Mouse (Mus musculus): ENCODE measurements around the gene Ezr. TPM values are rescaled to one million over a fixed set of nuclear protein-coding genes. Genes with fewer than 3 reads are reported as not detected.
"Not testable (repeated sequence)": the region's sequence is repeated elsewhere in the genome, so short reads cannot be mapped to it uniquely, and the experiment has no call there.

Ezr gene
- polyA plus RNA-seq, 1 experiment from 2014 or later, result 281 TPM

DNA sequence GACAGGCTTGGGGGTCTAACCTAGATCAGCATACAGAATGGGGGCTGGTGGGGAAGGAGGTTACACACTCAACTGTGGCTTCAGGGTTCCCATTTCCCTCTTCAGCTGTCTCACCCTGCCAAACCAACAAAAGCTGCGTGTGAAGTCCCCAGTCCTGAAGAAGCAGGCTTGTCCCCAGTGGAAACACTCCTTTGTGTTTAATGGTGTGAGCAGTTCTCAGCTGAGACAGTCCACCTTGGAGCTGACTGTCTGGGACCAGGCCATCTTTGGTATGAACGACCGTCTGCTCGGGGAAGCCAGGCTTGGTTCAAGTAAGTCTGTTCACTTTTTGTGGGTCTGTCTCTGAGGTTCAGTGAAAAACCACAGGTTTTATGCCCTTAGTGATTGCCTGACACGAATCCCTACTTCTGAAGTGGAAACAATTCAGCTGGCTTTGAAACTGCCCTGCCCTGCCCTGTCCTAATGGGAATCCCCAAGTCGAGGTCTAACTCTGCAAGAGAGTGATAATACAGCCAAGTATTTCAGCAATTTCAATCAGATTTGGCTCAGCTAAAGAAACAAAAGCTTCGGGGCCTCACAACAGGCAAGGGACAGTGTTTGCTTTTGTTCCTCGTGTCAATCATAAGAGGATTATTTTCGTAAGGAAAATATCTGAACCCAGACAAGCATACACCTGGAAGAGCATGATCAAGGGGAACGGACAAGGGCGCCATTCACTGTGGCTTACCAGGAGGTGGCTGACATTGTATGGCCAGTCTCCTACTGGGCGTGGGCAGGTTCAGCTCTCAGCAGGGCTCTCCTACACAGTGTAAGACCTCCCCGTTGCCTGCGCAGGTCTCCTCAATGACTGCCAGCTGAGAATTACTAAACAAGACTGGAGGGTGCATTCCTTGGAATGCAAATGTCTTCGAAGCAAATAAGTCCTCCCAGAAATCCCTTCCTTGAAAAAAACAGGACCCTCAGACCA is 46.0 kb downstream of the Ezr start:
- no peak for ATAC-seq

DNA sequence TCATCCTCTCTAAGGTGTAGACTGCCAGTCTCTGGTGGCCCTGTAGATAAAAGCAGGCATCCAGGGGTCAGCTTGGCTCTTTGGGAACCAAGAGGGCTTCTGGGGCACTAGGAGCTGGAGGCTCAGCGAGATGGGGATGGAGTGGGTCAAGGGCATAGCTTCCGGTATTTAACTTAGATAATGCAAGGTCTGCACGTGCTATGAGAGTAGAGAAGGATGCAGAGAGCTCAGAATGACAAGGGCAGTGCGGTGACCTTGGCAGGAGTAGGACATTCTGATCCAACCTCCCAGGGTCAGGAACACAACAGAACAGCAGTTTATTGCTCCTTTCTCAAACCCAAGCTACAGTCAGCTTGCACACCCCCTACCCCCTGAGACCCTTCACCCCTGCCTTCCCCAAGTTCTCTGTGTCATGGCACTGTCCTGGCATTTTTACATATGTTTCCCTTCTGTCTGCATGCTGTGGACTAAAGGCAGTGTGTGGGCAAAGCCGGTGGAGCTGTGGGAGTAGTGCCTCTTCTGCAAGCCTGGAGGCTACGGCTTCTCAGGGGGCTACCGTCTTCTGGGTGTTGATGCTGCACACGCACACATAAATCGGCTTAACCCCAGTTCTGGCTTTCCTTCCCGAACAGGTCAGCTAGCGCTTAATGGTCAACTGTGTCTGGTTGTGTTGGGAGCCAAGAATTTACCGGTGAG is 47.7 kb downstream of the Ezr start:
- Histone ChIP-seq H3K4me2 (ENCODE audit: low read depth, low read length) (no peak overlapping the region), H3K27ac (ENCODE audit: low read length) (no peak overlapping the region), H3K9ac (ENCODE audit: low read depth, low read length) (no peak overlapping the region), H3K4me3 (ENCODE audit: low read length) (no peak overlapping the region), H3K27me3 (replicated peaks; ENCODE audit: control insufficient read depth, insufficient read depth, low read length) (no peaks in the 10 kb centered on the region), H3K9me3 (ENCODE audit: control insufficient read depth, low read length) (no peaks in the 10 kb centered on the region), H3K4me1 (ENCODE audit: control insufficient read depth, insufficient read depth, low read length) (0 out of 2 replicates have a peak, but pooled peaks cover 3% of the 10 kb centered on the region), H3K36me3 (ENCODE audit: control insufficient read depth, insufficient read depth, low read length) (peaks cover 12% of the 10 kb centered on the region; the same call in 1 of the 2 replicates)
- WGBS, result 91% methylated on average over 12 of the region's 12 CpGs
- no peak for ATAC-seq

More for the DNA sequence above, 46.0 kb downstream of the Ezr start:
- Histone ChIP-seq H3K4me2 (ENCODE audit: low read depth, low read length) (no peak overlapping the region), H3K27me3 (replicated peaks; ENCODE audit: control insufficient read depth, insufficient read depth, low read length) (no peaks in the 10 kb centered on the region), H3K9ac (ENCODE audit: low read depth, low read length) (no peak overlapping the region), H3K36me3 (ENCODE audit: control insufficient read depth, insufficient read depth, low read length) (peaks cover 17% of the 10 kb centered on the region), H3K4me1 (ENCODE audit: control insufficient read depth, insufficient read depth, low read length) (peaks cover under 1% of the 10 kb centered on the region), H3K9me3 (ENCODE audit: control insufficient read depth, low read length) (no peaks in the 10 kb centered on the region), H3K4me3 (ENCODE audit: low read length) (no peak overlapping the region), H3K27ac (ENCODE audit: low read length) (0 out of 2 replicates have a peak overlapping the region, but pooled peaks have one; percentile 12)
- WGBS, result 57% methylated on average over 15 of the region's 15 CpGs

DNA sequence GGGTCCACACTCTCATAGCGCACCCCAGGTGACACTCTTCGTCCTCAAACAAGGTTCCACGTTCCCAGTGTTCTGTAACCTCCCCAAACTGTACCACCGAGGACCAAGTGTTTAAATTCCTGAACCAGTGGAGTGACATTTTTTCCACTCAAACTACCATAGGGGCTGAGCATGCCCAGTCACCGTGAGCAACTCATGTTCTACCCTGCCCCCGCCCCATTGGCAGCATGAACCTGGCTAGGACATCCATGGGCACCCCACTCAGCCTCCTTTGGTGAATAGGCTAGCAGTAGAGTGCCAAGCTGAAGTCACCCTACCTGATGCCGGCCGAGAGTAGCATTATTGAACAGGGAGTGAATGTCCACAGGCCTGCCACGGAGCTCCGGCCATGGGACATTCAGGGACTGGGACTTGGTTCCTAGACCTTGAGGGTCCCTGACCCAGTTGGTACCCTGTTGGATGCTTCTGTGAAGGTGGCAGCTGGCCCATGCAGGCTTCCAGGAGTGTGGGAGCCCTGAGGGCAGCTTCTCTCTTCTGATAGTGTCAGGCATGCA is 49.2 kb downstream of the Ezr start:
- H3K4me2 ChIP-seq (ENCODE audit: low read depth, low read length), result no peak overlapping the region
- H3K9ac ChIP-seq (ENCODE audit: low read depth, low read length), result no peak overlapping the region
- no peak overlapping the region for H3K4me3 ChIP-seq (ENCODE audit: low read length)
- no peak for ATAC-seq
- no peaks in the 10 kb centered on the region for H3K36me3 ChIP-seq (ENCODE audit: control insufficient read depth, insufficient read depth, low read length)
- H3K4me1 ChIP-seq (ENCODE audit: control insufficient read depth, insufficient read depth, low read length), result peaks cover 11% of the 10 kb centered on the region
- no peaks in the 10 kb centered on the region for H3K9me3 ChIP-seq (ENCODE audit: control insufficient read depth, low read length)
- H3K27me3 ChIP-seq (replicated peaks; ENCODE audit: control insufficient read depth, insufficient read depth, low read length), result no peaks in the 10 kb centered on the region
- H3K27ac ChIP-seq (ENCODE audit: low read length), result no peak overlapping the region
- WGBS, result 94% methylated on average over 10 of the region's 10 CpGs

DNA sequence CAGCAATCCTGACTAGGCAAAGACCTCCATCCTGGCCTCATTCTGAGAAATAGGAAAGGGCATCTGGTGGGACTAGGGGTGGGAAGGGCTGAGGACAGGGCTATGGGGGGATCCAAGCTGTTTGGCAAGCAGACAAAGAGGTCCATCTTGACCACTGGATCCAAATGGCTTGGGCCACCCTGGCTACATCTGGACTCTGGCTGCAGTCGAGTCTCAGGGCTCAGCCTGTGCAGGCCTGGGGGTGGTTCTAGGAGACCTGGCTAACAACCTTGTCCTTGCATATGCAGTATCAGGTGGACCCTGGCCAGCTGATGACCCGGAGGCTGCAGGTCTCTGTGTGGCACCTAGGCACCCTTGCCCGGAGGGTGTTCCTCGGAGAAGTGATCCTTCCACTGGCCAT is 49.9 kb downstream of the Ezr start:
- no peak overlapping the region for H3K4me3 ChIP-seq (ENCODE audit: low read length)
- 91% methylated on average over 4 of the region's 4 CpGs for WGBS
- ATAC-seq, result no peak

DNA sequence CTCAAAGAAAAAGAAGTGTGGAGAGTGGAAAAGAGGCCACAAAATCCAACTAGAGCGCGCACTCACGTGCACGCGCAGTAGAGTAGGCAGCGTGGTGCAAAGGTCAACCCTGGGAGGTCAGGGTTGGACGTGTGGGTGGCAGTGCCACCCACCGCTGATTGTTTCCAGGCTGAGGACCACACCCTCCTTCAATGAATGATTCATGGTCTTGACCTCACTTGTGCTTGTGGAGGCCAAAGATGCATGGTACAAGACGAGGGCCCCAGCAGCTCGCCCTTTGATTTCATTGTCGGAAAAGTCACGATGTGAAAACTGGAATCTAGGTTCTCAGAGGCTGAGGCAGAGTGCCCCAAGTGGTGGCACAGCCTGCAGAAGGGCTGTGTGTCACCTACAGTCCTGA is 51.0 kb downstream of the Ezr start:
- Histone ChIP-seq H3K27me3 (replicated peaks; ENCODE audit: control insufficient read depth, insufficient read depth, low read length) (no peaks in the 10 kb centered on the region), H3K4me2 (ENCODE audit: low read depth, low read length) (no peak overlapping the region), H3K9me3 (ENCODE audit: control insufficient read depth, low read length) (no peaks in the 10 kb centered on the region), H3K9ac (ENCODE audit: low read depth, low read length) (no peak overlapping the region), H3K27ac (ENCODE audit: low read length) (peak overlapping the region; percentile 74), H3K4me1 (ENCODE audit: control insufficient read depth, insufficient read depth, low read length) (peaks cover 11% of the 10 kb centered on the region), H3K36me3 (ENCODE audit: control insufficient read depth, insufficient read depth, low read length) (no peaks in the 10 kb centered on the region), H3K4me3 (ENCODE audit: low read length) (no peak overlapping the region)
- WGBS, result 71% methylated on average over 12 of the region's 12 CpGs
- ATAC-seq, result peak; percentile 43

More for the DNA sequence above, 49.9 kb downstream of the Ezr start:
- Histone ChIP-seq H3K27ac (ENCODE audit: low read length) (no peak overlapping the region), H3K36me3 (ENCODE audit: control insufficient read depth, insufficient read depth, low read length) (no peaks in the 10 kb centered on the region), H3K4me2 (ENCODE audit: low read depth, low read length) (no peak overlapping the region), H3K9ac (ENCODE audit: low read depth, low read length) (no peak overlapping the region), H3K27me3 (replicated peaks; ENCODE audit: control insufficient read depth, insufficient read depth, low read length) (no peaks in the 10 kb centered on the region), H3K9me3 (ENCODE audit: control insufficient read depth, low read length) (no peaks in the 10 kb centered on the region), H3K4me1 (ENCODE audit: control insufficient read depth, insufficient read depth, low read length) (peaks cover 11% of the 10 kb centered on the region)

DNA sequence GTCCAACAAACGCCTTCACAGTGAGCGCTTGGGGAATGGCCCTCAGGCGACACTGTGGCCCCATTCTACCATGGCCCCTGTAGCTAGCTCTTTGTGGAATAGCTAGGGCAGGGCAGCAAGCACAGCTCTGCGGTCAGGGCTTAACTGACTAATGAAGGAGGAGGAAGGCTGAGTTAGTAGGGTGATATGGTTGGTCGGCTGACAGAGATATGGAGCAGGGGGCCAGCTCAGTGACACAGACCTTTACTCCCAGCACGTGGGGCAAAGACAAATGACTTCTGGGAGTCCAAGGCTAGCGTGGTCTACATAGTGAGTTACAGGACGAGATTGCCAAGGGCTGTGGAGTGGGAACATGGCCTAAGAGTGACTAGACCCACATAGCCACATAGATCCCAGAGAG is 51.5 kb downstream of the Ezr start:
- no peak overlapping the region for H3K4me2 ChIP-seq (ENCODE audit: low read depth, low read length)
- 69% methylated on average over 8 of the region's 8 CpGs for WGBS
- H3K4me1 ChIP-seq (ENCODE audit: control insufficient read depth, insufficient read depth, low read length), result peaks cover 11% of the 10 kb centered on the region
- ATAC-seq, result peak; percentile 38
- H3K36me3 ChIP-seq (ENCODE audit: control insufficient read depth, insufficient read depth, low read length), result no peaks in the 10 kb centered on the region
- no peaks in the 10 kb centered on the region for H3K27me3 ChIP-seq (replicated peaks; ENCODE audit: control insufficient read depth, insufficient read depth, low read length)
- no peak overlapping the region for H3K4me3 ChIP-seq (ENCODE audit: low read length)
- no peak overlapping the region for H3K9ac ChIP-seq (ENCODE audit: low read depth, low read length)
- peak overlapping the region; percentile 74 for H3K27ac ChIP-seq (ENCODE audit: low read length)
- H3K9me3 ChIP-seq (ENCODE audit: control insufficient read depth, low read length), result no peaks in the 10 kb centered on the region

DNA sequence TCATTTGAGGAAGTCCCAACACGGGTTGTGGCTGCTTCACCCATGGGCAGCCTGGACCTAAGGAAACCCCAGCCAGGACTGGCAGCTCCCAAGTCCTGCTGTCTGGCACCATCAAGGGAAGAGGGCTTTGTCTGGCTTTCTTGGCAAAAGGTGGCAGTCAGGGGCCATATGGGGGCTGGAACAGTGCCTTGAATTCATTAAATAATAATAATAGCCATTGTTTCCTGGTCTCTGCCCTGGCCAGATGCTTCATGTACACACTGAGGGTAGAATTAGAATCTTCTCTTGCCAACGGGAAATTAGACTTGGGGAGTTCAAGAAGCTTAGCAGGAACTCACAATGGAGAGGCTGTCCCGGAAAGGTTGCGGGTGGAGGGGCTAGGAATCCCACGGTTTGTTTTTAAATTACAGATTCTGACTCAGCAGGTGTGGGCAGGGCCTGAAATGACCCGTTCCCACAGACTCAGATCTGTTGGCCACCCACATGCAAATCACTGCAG is 53.3 kb downstream of the Ezr start:
- Histone ChIP-seq H3K9ac (ENCODE audit: low read depth, low read length) (0 out of 2 replicates have a peak overlapping the region, but pooled peaks have one; percentile 6), H3K4me3 (ENCODE audit: low read length) (no peak overlapping the region), H3K9me3 (ENCODE audit: control insufficient read depth, low read length) (no peaks in the 10 kb centered on the region), H3K27me3 (replicated peaks; ENCODE audit: control insufficient read depth, insufficient read depth, low read length) (no peaks in the 10 kb centered on the region), H3K4me2 (ENCODE audit: low read depth, low read length) (no peak overlapping the region), H3K27ac (ENCODE audit: low read length) (peak overlapping the region; percentile 93), H3K4me1 (ENCODE audit: control insufficient read depth, insufficient read depth, low read length) (peaks cover 11% of the 10 kb centered on the region), H3K36me3 (ENCODE audit: control insufficient read depth, insufficient read depth, low read length) (no peaks in the 10 kb centered on the region)
- no peak for ATAC-seq
- WGBS, result 30% methylated on average over 6 of the region's 6 CpGs

DNA sequence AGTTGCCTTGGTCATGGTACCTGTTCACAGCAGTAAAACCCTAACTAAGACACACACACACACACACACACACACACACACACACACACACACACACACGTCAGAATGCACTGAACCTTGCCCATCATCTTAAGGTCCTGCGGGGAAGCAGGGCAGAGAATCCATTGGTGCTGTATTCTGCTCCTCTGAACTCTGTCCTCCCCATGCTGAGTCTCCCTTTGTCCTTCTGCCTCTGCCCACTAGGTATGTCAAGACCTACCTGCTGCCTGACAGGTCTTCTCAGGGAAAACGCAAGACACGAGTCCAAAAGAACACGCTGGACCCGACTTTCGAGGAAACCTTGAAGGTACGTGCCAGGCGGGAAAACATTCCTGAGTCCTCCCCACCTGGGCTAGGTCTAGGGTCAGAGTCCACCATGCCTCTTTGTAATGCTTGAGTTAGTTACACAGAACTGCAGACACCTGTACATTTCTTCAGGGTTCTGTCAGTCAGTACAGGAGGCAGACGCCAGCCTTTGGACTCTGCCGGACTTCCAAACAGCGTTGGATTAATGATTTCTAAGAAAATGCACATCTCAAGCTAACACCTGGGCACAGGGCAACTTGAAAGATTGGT is 54.5 kb downstream of the Ezr start:
- Histone ChIP-seq H3K9ac (ENCODE audit: low read depth, low read length) (no peak overlapping the region), H3K4me3 (ENCODE audit: low read length) (no peak overlapping the region), H3K4me1 (ENCODE audit: control insufficient read depth, insufficient read depth, low read length) (peaks cover 11% of the 10 kb centered on the region), H3K27ac (ENCODE audit: low read length) (peak overlapping the region; percentile 93), H3K27me3 (replicated peaks; ENCODE audit: control insufficient read depth, insufficient read depth, low read length) (no peaks in the 10 kb centered on the region), H3K9me3 (ENCODE audit: control insufficient read depth, low read length) (no peaks in the 10 kb centered on the region), H3K4me2 (ENCODE audit: low read depth, low read length) (0 out of 2 replicates have a peak overlapping the region, but pooled peaks have one; percentile 25), H3K36me3 (ENCODE audit: control insufficient read depth, insufficient read depth, low read length) (no peaks in the 10 kb centered on the region)
- 68% methylated on average over 12 of the region's 12 CpGs for WGBS
- ATAC-seq, result peak; percentile 95

DNA sequence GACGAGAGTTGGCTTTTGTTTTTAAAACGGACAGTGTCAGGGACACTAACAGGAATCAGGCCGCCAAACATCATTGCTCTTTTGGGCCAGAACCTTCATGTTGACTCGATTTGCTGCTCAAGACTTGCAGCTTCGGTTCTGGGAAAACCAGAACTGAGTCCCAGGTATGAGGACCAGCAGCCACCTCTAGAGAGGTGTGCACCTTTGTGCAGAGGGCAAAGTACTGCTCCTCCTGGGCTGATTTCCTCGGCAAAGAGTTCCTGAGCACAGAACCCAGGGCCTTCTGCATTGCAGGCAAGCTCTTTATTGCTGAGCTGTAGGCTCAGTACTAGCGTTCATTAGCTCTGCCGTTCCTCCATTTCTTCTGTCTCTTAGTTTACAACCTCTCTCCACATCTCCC is 68.6 kb downstream of the Ezr start:
- not testable (repeated sequence) for H3K4me2 ChIP-seq (ENCODE audit: low read depth, low read length); H3K4me1 ChIP-seq (ENCODE audit: control insufficient read depth, insufficient read depth, low read length); H3K27me3 ChIP-seq (replicated peaks; ENCODE audit: control insufficient read depth, insufficient read depth, low read length); H3K4me3 ChIP-seq (ENCODE audit: low read length); H3K36me3 ChIP-seq (ENCODE audit: control insufficient read depth, insufficient read depth, low read length); H3K9ac ChIP-seq (ENCODE audit: low read depth, low read length); H3K9me3 ChIP-seq (ENCODE audit: control insufficient read depth, low read length); H3K27ac ChIP-seq (ENCODE audit: low read length)
- WGBS, result 71% methylated on average over 8 of the region's 8 CpGs
- ATAC-seq, result peak; percentile 83

Measured in intestine, embryonic 16.5 days (tissue).